Mouse (Mus musculus): ENCODE measurements around the gene Pde4b. TPM values are rescaled to one million over a fixed set of nuclear protein-coding genes. Genes with fewer than 3 reads are reported as not detected.
A peak's percentile ranks its signal among the peaks of the same experiment; 100 is the strongest.

The Pde4b gene
- polyA plus RNA-seq, 1 experiment, result 6.7 TPM

DNA sequence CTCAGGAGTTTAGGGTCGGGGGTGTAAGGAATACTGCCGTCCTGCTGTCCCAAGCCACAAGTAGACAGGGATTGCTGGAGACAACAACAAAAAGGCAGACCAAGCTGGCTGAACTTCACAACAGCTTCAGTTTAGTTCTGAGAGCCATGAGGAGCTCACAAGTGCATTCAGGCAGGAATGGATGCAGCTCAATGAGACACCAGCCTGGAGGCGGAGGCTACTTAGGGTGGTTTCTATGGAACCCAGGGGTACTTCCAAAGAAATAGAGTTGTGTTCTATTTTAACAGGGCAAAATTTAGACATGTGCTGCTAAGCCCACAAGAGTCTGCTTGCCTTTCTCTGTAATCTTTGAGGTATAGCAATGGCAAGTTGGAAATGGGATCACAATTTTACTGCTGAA lies 336.8 kb downstream of the Pde4b start:
- no peaks in the 10 kb centered on the region for H3K36me3 ChIP-seq (ENCODE audit: control insufficient read depth, insufficient read depth)
- no peaks in the 10 kb centered on the region for H3K79me2 ChIP-seq (ENCODE audit: control insufficient read depth, insufficient read depth)
- no peak for TF ChIP-seq REST (IDR thresholded peaks at IDR 0.05; ENCODE audit: insufficient read depth, insufficient read length)

DNA sequence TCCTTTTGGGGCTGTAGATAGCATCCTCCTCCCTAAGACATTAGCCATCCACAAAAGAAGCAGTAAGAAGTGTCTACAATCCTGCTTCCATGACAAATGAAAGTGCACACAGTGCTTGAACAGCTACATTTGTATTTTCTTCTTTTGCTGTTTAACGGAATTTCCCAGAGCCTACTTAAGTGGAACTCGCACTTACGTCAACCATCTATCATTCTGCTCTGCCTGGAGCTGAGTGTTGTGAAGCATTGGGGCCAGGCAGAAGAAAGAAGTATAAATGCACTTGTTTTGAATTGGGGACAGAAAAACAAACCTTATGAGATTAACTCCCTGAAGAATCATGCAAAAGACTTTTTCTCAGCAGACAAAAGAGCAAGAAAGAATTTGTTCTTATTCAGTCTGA lies 338.1 kb downstream of the Pde4b start:
- TF ChIP-seq MYOD1 (IDR thresholded peaks at IDR 0.05; ENCODE audit: control insufficient read depth in 1 of 3, insufficient read length in 2 of 3, low read depth in 2 of 3) (no peak), POLR2A (IDR thresholded peaks at IDR 0.05; ENCODE audit: insufficient read length, low read depth) (no peak), MYOG (IDR thresholded peaks at IDR 0.05; ENCODE audit: control insufficient read depth in 1 of 3, insufficient read depth in 1 of 3, insufficient read length in 2 of 3, low read depth in 2 of 3) (no peak)
- Histone ChIP-seq H3K36me3 (ENCODE audit: control insufficient read depth, insufficient read depth) (no peaks in the 10 kb centered on the region), H3ac (ENCODE audit: control insufficient read depth, insufficient read length) (no peak overlapping the region), H3K79me2 (ENCODE audit: control insufficient read depth, insufficient read depth) (no peaks in the 10 kb centered on the region), H3K27me3 (ENCODE audit: control insufficient read depth, insufficient read depth, insufficient read length) (no peaks in the 10 kb centered on the region), H3K4me3 (no peak overlapping the region), H3K4me2 (ENCODE audit: low read depth) (no peak overlapping the region)

More for the DNA sequence above, 336.8 kb downstream of the Pde4b start:
- Histone ChIP-seq H3K4me3 (no peak overlapping the region), H3K4me2 (ENCODE audit: low read depth) (no peak overlapping the region), H3K27me3 (ENCODE audit: control insufficient read depth, insufficient read depth, insufficient read length) (no peaks in the 10 kb centered on the region), H3ac (ENCODE audit: control insufficient read depth, insufficient read length) (no peak overlapping the region)

DNA sequence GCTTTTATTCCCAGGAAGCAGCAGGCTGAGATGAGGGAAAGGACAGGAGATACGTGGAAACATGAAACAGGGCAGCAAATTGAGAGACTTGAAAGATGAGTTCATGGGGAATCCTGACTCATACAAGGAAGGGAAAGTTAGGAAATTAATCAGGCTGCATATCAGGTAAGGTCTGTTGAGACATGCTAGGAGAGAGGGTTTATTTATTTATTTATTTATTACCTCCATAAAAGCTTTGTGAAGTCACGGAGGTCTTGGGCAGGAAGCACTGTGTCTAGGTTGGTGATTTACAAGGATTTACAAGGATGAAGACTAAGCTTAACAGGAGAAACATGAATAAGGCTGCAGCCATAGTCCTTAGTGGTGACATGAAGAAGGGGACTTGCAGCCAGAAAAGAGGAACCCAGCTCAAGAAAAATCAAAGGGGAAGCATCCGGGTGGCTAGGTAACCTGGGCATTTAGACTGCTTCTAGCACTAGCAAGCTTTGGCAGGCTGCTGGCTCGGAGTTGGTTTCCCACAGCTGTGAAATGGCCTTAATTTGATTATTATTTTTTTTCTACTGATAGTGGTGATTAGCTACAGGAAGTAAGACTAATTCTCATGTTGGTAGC lies 342.5 kb downstream of the Pde4b start:
- H3K36me3 ChIP-seq (ENCODE audit: control insufficient read depth, insufficient read depth), result no peaks in the 10 kb centered on the region
- TF ChIP-seq POLR2AphosphoS2 (IDR thresholded peaks at IDR 0.05; ENCODE audit: insufficient read length, low read depth), result no peak
- TF ChIP-seq CEBPB (IDR thresholded peaks at IDR 0.05; ENCODE audit: insufficient read depth, poor library complexity, severe bottlenecking), result no peak
- TF ChIP-seq MAX (IDR thresholded peaks at IDR 0.05; ENCODE audit: low read depth), result no peak
- TF ChIP-seq SRF (IDR thresholded peaks at IDR 0.05; ENCODE audit: control insufficient read depth, insufficient read length, low read depth), result no peak
- no peak for TF ChIP-seq MYOD1 (IDR thresholded peaks at IDR 0.05; ENCODE audit: control insufficient read depth in 1 of 3, insufficient read length in 2 of 3, low read depth in 2 of 3)
- no peak for TF ChIP-seq REST (IDR thresholded peaks at IDR 0.05; ENCODE audit: insufficient read depth, insufficient read length)
- TF ChIP-seq POLR2A (IDR thresholded peaks at IDR 0.05; ENCODE audit: insufficient read length, low read depth), result no peak
- no peak for TF ChIP-seq E2F4 (IDR thresholded peaks at IDR 0.05; ENCODE audit: insufficient read depth)
- TF ChIP-seq USF1 (IDR thresholded peaks at IDR 0.05; ENCODE audit: low read depth), result no peak
- TF ChIP-seq TCF3 (IDR thresholded peaks at IDR 0.05; ENCODE audit: insufficient read length, low read depth), result no peak
- no peak for TF ChIP-seq MYOG (IDR thresholded peaks at IDR 0.05; ENCODE audit: control insufficient read depth in 1 of 3, insufficient read depth in 1 of 3, insufficient read length in 2 of 3, low read depth in 2 of 3)
- TF ChIP-seq TCF12 (IDR thresholded peaks at IDR 0.05; ENCODE audit: insufficient read depth, poor library complexity, severe bottlenecking), result no peak
- no peak overlapping the region for H3ac ChIP-seq (ENCODE audit: control insufficient read depth, insufficient read length)
- H3K4me3 ChIP-seq, result no peak overlapping the region
- H3K79me2 ChIP-seq (ENCODE audit: control insufficient read depth, insufficient read depth), result no peaks in the 10 kb centered on the region
- H3K4me2 ChIP-seq (ENCODE audit: low read depth), result peak overlapping the region; percentile 46
- H3K27me3 ChIP-seq (ENCODE audit: control insufficient read depth, insufficient read depth, insufficient read length), result no peaks in the 10 kb centered on the region

DNA sequence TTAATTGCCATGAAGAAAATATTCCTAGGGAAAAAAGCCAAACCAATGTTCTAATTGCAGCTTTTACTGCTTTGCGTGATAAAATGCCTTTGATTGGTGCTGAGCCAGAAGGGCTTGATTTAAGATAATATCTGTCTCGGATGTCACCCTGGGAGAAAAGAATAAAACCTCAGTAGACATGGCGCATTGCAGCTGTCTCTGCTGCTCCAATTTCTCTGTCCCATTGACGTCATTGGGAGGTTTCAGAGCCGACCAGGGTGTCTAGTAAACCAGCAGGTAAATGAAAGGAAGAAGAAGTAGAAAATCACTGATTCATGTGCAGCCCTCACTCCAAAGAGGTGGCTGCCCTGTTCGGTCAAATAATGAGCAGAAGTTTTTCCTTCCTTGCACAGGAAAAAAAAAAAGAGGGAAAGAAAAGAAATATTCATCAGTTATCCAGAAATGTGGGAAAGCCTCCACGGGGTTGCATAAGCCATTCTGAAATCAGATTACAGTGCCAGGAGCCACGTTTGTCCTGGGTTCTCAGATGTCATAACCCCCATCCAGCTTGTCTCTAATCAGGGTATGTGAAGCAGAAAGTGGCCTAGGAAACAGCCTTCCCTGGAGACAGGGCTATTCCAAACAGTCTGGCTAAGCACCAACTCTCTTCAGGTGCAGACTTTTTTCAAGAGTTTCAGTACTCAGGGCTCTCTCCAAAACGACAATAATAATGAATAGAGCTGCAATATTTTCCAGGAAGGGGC lies 344.9 kb downstream of the Pde4b start:
- Histone ChIP-seq H3K4me3 (no peak overlapping the region), H3ac (ENCODE audit: control insufficient read depth, insufficient read length) (no peak overlapping the region), H3K36me3 (ENCODE audit: control insufficient read depth, insufficient read depth) (no peaks in the 10 kb centered on the region), H3K79me2 (ENCODE audit: control insufficient read depth, insufficient read depth) (no peaks in the 10 kb centered on the region), H3K4me2 (ENCODE audit: low read depth) (peak overlapping the region; percentile 73), H3K27me3 (ENCODE audit: control insufficient read depth, insufficient read depth, insufficient read length) (no peaks in the 10 kb centered on the region)
- no peak for TF ChIP-seq REST (IDR thresholded peaks at IDR 0.05; ENCODE audit: insufficient read depth, insufficient read length)
- TF ChIP-seq USF1 (IDR thresholded peaks at IDR 0.05; ENCODE audit: low read depth), result no peak
- TF ChIP-seq MAX (IDR thresholded peaks at IDR 0.05; ENCODE audit: low read depth), result no peak
- TF ChIP-seq E2F4 (IDR thresholded peaks at IDR 0.05; ENCODE audit: insufficient read depth), result no peak
- no peak for TF ChIP-seq POLR2A (IDR thresholded peaks at IDR 0.05; ENCODE audit: insufficient read length, low read depth)
- no peak for TF ChIP-seq POLR2AphosphoS2 (IDR thresholded peaks at IDR 0.05; ENCODE audit: insufficient read length, low read depth)
- TF ChIP-seq CEBPB (IDR thresholded peaks at IDR 0.05; ENCODE audit: insufficient read depth, poor library complexity, severe bottlenecking), result peak; percentile 74; the same call in 1 of the 2 replicates
- TF ChIP-seq MYOG (IDR thresholded peaks at IDR 0.05; ENCODE audit: control insufficient read depth in 1 of 3, insufficient read depth in 1 of 3, insufficient read length in 2 of 3, low read depth in 2 of 3), result peak in 2 of 3 experiments; percentile 68 to 91
- peak; percentile 98 for TF ChIP-seq MYOD1 (IDR thresholded peaks at IDR 0.05; ENCODE audit: control insufficient read depth in 1 of 3, insufficient read length in 2 of 3, low read depth in 2 of 3)
- no peak for TF ChIP-seq SRF (IDR thresholded peaks at IDR 0.05; ENCODE audit: control insufficient read depth, insufficient read length, low read depth)
- TF ChIP-seq TCF3 (IDR thresholded peaks at IDR 0.05; ENCODE audit: insufficient read length, low read depth), result peak; percentile 31
- peak; percentile 92 for TF ChIP-seq TCF12 (IDR thresholded peaks at IDR 0.05; ENCODE audit: insufficient read depth, poor library complexity, severe bottlenecking)

All from myocyte (in vitro differentiated cells).